Mouse (Mus musculus) liver, postnatal 0 days (tissue): Measurements from ENCODE around the gene Wfdc2.

Experiments
- CTCF ChIP-seq: sonication (generic); IDR thresholded peaks from 2 replicates; pipeline ENCODE4 v1.5.1; 2016; ENCODE audit warnings: antibody characterized with exemption, low read depth
- EP300 ChIP-seq: IDR thresholded peaks from 2 replicates; pipeline ENCODE4 v1.6.1; 2016; ENCODE audit warnings: antibody characterized with exemption, low read depth, mild to moderate bottlenecking

GRCm38 (mm10) chr2:164551502-164551901 lies 10.7 kb upstream of the Wfdc2 start:
- TF ChIP-seq CTCF (no peak), EP300 (no peak)
